Mouse (Mus musculus) heart, adult 2 months (tissue): ENCODE measurements around the gene Ppp2r5b.

Experiments used
- CTCF ChIP-seq: fragments of 200-600 bp; IDR thresholded peaks from 2 replicates; pipeline ENCODE4 v1.8.1; 2022; ENCODE audit warnings: antibody characterized with exemption, mild to moderate bottlenecking, moderate library complexity
- EP300 ChIP-seq: fragments of 200-500 bp; IDR thresholded peaks from 2 replicates; pipeline ENCODE4 v1.6.1; 2011; ENCODE audit warnings: low read depth, low read length, control low read depth; ENCODE audit not compliant: insufficient read depth
- POLR2A ChIP-seq: fragments of 200-500 bp; IDR thresholded peaks from 2 replicates; pipeline ENCODE4 v1.6.1; 2011; ENCODE audit warnings: mild to moderate bottlenecking, low read depth, low read length, control low read depth; ENCODE audit not compliant: insufficient read depth

- peak; percentile 59 for TF ChIP-seq CTCF
- TF ChIP-seq POLR2A = no peak
- TF ChIP-seq EP300 = no peak
Observed at GRCm38 (mm10) chr19:6260428-6260827, 24.8 kb upstream of the Ppp2r5b start.
